Mouse (Mus musculus): ENCODE measurements around the gene Vps33b.
"Not testable (repeated sequence)": the region's sequence is repeated elsewhere in the genome, so short reads cannot be mapped to it uniquely, and the experiment has no call there.

The Vps33b gene

DNA sequence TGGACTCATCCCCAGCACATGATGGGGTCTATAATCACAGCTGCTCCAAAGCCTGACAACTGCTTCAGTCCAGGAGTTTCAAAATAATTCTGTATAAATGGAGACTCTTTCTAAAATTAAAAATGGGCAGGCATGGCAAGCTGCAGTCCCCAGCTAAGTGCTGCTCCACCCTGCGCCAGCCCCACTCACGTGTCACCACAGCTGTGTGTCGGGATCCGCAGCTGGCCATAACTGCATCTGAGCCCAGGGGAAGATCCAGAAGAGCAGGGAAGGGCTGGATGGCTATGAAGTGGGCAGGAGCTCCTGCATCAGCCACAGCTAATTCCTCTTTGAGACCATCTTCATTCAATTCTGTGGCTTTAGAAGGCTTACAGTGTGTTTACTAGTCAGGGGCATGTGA, 49.2 kb downstream of the Vps33b start:
- no peak for DNase-seq (ENCODE audit: low read depth, low spot score)

DNA sequence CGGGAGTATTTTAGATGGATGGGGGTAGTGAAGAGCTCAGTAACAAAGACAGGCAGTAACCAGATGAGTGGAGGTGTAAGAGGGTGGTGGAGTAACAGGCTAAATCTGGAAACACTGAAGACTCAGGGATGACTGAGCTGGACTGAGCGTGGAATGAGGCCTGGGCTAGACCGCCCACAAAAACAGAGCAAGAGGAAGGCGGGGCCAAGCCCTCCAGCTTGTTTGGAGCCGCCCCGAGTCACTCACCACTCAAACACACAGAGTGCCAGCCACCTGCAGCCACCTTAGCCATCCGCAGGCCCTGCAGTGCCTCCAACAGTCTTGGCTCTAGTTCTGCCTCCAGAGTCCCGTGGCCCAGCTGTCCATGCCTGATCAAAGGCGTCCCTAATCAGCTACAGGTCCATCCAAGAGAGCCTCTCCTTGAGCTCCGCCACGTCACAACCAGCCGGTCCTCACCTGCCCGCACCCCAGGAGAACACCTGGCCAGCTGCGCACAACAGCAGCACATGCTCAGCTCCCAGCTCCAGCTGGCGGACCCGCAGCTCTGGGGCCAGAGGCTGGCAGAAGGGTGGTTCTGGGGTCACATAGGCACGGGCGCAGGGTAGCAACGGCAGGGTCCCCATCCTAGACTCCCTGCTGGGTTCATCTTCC, 50.5 kb downstream of the Vps33b start:
- DNase-seq (ENCODE audit: low read depth, low spot score) = no peak

DNA sequence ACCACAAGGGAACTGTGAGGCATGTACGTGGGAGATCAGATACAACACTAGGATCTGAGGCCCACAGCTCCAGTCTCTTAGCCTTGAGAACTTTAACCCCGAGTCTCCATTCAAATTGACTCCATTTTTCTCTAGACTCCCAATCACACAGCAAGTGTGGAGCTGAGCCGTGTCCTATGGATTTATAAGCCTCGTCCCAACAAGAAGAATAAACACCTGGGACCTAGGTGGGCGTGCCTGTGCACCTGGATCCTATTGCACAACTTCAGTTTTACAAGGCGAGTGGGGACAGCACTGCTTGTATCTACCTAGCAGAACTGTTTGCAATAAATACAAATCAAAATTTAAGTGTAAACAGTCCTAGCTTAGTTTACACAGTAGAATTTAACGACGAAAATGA, 53.9 kb downstream of the Vps33b start:
- DNase-seq (ENCODE audit: low read depth, low spot score) = no peak

DNA sequence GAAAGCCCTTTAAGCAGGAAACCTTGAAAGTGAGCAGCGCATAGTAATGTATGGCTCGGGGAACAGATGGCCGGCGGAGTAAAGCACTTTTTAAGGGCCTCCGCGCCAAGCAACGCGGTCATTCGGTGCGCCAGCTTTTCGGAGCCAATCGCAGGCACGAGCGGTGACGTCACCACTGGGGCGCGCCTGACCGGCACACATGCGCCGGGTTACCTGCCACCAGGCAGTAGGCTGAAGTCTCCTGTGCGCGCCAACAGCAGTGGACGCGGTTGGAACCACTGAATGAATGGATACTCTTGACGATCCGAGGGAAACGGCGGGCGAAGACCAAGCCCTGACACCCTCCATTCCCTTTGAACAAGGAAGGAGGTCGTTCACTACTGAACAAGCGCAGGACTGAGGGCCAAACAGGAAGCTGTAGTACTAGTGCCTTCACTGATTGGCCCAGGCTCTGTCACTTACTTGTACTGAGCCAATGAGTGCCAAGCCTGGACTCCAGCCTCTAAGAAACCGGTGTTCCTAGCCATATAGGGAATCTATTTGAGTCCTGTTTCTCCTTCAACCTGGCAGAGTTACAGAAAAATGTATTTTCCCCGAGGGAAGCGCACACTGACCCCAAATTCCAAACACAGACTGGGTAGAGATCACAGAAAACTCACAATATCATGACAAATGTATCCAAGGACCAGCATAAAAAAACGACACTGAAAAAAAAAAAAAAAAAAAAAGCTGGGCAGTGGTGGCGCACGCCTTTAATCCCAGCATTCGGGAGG, 54.8 kb downstream of the Vps33b start, which contains the start of gene Rccd1:
Rccd1 (minus strand) TSS at position 412 of the 773 bp plus-strand sequence.
- DNase-seq (ENCODE audit: low read depth, low spot score) = peak; percentile 90

DNA sequence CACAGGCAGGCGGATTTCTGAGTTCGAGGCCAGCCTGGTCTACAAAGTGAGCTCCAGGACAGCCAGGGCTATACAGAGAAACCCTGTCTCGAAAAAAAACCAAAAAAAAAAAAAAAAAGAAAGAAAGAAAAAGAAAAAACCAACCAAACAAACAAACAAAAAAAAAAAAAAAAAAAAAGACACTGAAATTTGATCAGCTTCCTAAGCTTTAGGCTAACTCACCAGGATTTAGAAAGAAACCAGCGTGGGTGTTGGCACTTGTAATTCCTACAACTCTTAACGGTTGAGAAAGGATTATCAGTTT, 55.3 kb downstream of the Vps33b start:
- not testable (repeated sequence) for DNase-seq (ENCODE audit: low read depth, low spot score)

DNA sequence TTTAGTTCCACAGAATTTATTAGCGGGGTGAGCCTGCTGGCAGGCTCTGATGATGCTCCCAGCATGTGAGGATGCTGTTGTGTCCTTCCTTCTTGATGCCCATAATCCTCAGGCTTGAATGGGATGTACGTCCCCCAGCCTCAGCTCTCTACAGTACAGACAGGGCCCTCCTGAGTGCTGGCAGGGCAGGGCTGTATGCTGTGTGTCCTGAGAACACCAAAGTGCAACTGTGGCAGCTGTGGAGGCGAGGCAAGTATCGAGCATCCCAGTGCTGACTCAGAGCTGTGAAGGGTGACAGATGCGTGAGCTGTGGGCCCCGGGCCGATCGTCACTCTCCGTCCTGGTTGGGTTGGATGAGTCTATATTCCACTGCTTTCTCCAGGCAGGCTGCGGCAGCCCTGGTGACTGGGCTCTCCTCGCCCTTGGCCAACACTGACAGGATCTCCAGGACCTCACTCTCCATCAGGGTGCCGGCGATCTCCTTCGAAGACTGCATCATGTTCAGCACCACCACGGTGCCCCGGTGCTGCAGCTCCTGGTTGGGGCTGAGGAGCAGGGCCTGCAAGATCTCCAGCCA, 55.9 kb downstream of the Vps33b start:
- DNase-seq (ENCODE audit: low read depth, low spot score) = no peak

GRCm38 (mm10) chr7:80326076-80326475, 56.6 kb downstream of the Vps33b start:
- no peak for DNase-seq (ENCODE audit: low read depth, low spot score)

GRCm38 (mm10) chr7:80330278-80330677, 60.8 kb downstream of the Vps33b start:
- no peak for DNase-seq (ENCODE audit: low read depth, low spot score)

DNA sequence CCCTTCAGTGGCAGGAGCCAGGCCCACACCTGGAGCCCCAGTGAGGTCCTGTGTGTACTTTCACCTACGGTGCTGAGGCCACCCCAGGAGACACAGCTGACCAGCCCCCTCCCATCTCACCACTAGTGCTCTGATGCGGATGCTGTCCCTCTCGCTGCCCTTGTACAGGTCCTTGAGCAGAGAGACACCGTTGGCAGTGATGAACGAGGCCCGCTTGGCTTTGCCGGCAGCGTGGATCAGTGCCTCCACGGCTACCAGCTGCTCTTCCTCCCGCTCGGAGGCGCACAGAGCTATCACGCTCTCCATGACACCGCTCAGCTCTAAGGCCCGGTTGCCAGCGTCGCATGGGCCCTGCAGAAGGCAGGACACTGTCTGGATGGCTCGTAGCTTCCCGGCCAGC, 62.0 kb downstream of the Vps33b start:
- DNase-seq (ENCODE audit: low read depth, low spot score) = no peak

DNA sequence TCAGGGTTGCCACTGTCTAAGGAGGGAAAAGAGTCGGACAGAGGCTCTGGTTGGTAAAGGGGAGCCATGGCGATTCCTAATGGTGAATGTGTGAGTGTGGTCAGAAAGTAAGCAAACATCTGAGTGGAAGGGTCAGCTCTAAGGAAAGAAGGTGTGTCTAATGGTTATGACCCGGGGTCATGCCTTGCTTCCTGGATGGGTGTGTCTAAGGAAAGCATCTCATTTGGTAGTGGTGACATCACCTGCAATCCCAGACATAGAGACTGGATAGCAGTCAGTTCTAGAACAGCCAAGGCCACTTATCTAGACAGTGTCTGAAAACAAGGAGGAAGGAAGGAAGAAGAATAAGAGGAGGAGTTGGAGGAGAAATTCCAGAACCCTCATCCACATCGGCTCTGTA, 65.4 kb downstream of the Vps33b start:
- DNase-seq (ENCODE audit: low read depth, low spot score) = no peak

- no peak for DNase-seq (ENCODE audit: low read depth, low spot score)
Observed at GRCm38 (mm10) chr7:80336932-80337331, 67.5 kb downstream of the Vps33b start.

DNA sequence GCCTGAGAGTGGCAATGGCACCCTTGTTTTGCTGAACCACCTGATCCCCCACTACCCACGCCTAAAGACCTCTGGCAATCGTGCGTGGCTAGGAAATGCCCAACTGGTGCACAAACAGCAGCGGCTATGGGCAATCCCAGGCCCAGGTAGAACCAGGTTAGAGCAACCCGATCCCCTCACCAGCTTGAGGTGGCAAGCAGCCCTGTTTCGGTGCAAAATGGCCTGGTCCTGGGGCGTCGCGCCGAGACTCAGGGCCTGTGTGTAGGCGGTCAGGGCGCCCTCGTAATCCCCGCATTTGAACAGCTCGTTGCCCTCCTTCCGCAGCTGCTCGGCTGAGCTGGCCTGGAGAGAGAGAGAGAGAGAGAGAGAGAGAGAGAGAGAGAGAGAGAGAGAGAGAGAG, 69.9 kb downstream of the Vps33b start:
- no peak for DNase-seq (ENCODE audit: low read depth, low spot score)

GRCm38 (mm10) chr7:80339793-80340628, 70.6 kb downstream of the Vps33b start:
- DNase-seq (ENCODE audit: low read depth, low spot score) = peak; percentile 98

DNA sequence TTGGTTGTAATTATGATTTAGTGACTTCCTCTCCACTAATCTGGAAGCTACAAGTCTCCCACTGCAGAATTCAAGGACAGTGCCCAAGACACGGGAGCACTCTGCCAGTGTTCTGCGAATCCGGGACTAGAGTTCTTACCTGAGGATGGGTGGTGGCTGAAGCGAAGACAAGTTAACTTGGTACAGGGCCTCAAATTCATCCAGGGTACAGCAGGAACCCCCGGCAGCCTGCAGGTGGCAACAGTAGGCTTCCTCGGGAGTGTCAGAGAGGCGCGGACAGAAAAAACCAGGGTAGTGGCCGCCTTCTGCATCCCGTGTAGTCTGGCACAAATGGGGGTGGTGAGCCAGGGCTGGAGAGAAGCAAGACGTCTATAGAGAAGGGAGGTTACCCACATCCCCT, 71.3 kb downstream of the Vps33b start, which contains the start of gene Unc45a:
Unc45a (minus strand) TSS at position 213 of the 400 bp plus-strand sequence.
- DNase-seq (ENCODE audit: low read depth, low spot score) = peak; percentile 60

All from c-Kit-negative CD71-positive TER-119-positive erythroid progenitor cells, embryonic 14.5 days (primary cell).